Mouse (Mus musculus): ENCODE measurements at regions not wholly inside any gene's neighbourhood (a gene's known extent, or its start where the extent isn't known, plus 50 kb on each side); places are given as distances from the start of the nearest gene placed in this dataset.

DNA sequence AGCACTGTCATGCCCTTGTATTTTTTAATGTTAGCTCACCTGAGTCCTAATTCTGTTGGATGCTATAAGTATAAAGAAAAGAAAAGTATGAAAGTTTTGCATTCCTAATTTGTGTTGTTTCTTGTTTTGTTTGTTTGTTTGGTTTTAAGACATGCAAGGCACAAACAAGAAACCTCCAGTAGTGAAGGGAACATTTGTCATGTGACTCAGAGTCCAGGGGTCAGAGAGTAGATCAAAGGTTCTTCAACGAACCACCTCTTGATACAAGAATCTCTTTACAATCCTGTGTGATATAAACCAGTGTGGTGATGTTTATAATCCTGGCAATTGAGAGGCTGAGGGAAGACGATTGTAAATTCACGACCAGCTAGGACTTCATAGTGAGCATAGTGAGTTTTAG lies 300.5 kb downstream of the Zfp619 start:
- ChIA-PET POLR2A (no interaction called here), CTCF (interaction anchor here (1.1 to 1.8 kb wide), 2 partner anchors 11 to 58 kb away, joined by 3 to 5 read pairs; no protein-coding TSS in a partner anchor)
- in situ Hi-C loops (cut with MboI; ENCODE audit: low pct_unique_long_range_greater_than_20kb), result no loop called here
- DNase-seq (ENCODE audit: low read depth, low spot score) (no peak), ATAC-seq (no peak)
- peaks cover 10% of the 10 kb centered on the region for H3K27me3 ChIP-seq
- TF ChIP-seq CTCF (IDR thresholded peaks at IDR 0.05), result no peak

DNA sequence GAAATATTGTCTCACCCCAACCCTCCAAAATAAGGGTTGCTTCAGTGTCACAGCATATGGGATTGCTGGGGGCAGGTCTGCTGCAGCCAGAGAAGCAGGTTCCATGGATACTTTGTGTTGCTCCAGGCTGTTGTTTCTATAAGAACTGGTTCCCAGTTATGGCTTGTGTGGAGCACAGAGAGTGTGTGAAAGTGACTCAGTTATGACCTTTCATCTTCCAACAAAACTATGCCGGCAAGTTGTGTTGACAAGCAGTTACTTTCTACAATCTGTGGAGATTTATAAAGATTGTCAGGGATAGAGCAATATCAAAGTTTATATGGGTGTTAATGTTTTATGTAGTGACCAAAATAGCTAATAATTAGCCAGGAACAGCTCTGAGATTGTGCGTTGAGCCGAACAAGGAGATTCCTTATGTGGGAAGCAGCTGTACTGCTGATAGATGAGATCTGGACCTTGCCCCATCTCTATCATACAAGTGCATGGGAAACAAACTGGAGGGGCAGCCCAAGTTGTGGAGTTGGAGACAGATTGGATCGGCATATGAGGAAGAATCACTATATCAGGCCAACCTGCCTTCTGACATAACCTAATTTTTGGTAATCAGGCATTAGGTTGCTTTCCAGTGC lies 305.1 kb downstream of the Zfp619 start:
- ChIA-PET POLR2A (no interaction called here), CTCF (no interaction called here)
- peaks cover 11% of the 10 kb centered on the region for H3K27me3 ChIP-seq
- ATAC-seq (no peak), DNase-seq (ENCODE audit: low read depth, low spot score) (no peak)
- in situ Hi-C loops (cut with MboI; ENCODE audit: low pct_unique_long_range_greater_than_20kb), result no loop called here
- no peak for TF ChIP-seq CTCF (IDR thresholded peaks at IDR 0.05)

DNA sequence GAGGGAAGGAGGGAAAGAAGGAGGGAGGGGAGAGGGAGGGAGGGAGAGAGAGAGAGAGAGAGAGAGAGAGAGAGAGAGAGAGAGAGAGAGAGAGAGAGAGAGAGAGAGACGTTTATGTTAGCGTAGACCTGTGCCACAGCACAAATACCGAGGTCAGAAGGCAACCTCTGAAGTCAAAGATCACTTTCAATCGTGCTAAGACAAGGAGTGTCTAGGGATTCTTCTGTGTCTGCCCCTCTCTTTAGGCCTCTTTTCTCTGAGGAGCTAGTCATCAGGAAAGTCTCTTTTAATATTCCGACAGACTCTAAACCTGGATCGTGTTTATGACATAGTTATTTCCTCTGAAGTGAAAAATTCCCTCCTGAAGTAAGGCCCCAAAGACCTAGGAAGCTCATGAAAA lies 310.8 kb downstream of the Zfp619 start:
- POLR2A ChIA-PET, result no interaction called here
- CTCF ChIA-PET, result interaction anchor here (1.0 to 1.2 kb wide), 2 partner anchors 10 to 1116 kb away, joined by 3 to 5 read pairs; no protein-coding TSS in a partner anchor
- TF ChIP-seq CTCF (IDR thresholded peaks at IDR 0.05), result no peak
- DNase-seq (ENCODE audit: low read depth, low spot score), result no peak
- H3K27me3 ChIP-seq, result peaks cover 6% of the 10 kb centered on the region
- in situ Hi-C loops (cut with MboI; ENCODE audit: low pct_unique_long_range_greater_than_20kb), result loop anchor here (25.0 kb wide), 2 partner anchors 959 to 1084 kb away; no protein-coding TSS in a partner anchor
- no peak for ATAC-seq

DNA sequence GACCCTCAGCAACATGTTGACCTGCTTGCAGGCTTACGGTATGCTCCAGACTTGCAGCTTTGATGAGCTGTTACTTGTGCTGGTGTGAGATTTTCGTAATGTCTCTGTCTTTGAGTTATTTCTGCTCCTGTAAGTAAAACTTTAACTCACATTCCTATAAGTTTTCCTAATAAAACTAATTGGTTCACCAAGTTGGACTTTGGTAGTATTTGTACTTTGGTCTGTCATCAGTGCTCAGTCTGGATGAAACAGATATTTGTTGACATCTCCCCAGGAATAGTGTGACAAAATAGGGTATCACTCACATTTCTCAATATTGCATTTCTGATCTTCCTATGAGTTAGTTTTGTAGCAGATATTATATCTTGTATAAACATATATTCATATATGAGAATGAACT lies 313.3 kb downstream of the Zfp619 start:
- ATAC-seq (no peak), DNase-seq (ENCODE audit: low read depth, low spot score) (no peak)
- ChIA-PET POLR2A (no interaction called here), CTCF (no interaction called here)
- H3K27me3 ChIP-seq, result peaks cover 3% of the 10 kb centered on the region
- TF ChIP-seq CTCF (IDR thresholded peaks at IDR 0.05), result no peak
- in situ Hi-C loops (cut with MboI; ENCODE audit: low pct_unique_long_range_greater_than_20kb), result loop anchor here (25.0 kb wide), 2 partner anchors 956 to 1081 kb away; no protein-coding TSS in a partner anchor

DNA sequence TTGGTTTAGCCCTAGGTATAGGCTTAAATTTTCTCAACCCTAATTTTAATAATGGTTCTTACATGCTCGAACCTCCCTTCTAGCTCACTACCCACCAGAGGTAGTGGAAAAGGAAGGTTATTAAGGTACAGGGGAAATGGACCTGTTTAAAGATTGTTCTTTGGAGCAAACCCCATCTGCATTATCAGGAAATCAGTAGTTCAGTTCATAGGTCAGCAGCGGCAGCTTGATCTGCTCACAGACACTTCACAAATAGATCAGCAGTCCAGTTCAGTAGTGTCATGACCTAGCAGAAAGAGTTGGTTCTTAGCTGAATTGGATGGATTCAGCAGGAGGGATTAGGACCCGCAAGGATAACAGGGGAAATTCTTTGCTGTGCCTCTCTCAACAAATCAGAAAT lies 324.4 kb downstream of the Zfp619 start:
- in situ Hi-C loops (cut with MboI; ENCODE audit: low pct_unique_long_range_greater_than_20kb), result loop anchor here (5.0 to 25.0 kb wide), 3 partner anchors 435 to 1070 kb away; no protein-coding TSS in a partner anchor
- ATAC-seq (no peak), DNase-seq (ENCODE audit: low read depth, low spot score) (no peak)
- ChIA-PET CTCF (no interaction called here), POLR2A (no interaction called here)
- no peaks in the 10 kb centered on the region for H3K27me3 ChIP-seq
- TF ChIP-seq CTCF (IDR thresholded peaks at IDR 0.05), result no peak

DNA sequence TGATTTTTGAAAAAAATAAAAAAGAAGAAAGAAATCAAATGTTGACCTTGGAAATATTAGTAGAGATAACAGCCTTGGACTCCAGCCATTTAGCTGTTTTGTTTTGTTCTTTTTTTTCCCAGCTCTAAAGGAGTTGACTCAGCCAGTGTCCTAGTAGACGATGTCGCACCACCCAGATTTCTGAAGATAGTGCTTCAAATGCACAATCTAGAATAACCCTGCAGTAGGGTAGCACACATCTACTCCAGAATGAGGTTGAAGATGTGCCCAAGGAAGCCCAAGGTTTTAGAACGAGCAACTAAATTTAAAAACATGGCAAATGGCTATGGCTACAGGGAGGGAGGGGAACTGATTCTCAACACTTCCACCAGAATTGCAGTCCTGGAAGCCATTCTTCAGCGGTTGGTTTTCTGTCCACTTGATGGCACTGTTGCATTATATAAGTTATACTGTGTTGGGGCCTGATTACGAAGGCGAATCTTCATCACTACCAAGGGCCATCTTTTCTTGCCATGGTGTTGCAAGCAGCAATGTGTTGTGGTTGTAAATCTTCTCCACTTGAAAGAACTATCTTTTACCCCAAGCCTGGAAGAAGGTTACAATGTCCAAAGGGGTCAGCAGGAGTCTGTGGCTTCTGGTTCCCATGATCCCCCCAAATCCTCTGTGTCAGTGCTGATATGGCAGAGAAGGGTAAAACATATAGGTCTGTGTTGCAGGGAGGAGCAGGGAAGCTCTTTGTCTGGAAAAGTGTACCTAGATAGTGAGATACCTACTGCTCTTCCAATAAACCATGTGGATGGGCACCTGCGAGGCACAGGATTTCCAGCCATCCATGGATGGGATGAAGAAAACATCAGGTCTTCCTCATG lies 330.6 kb downstream of the Zfp619 start:
- TF ChIP-seq CTCF (IDR thresholded peaks at IDR 0.05), result peak; percentile 77
- no peak for DNase-seq (ENCODE audit: low read depth, low spot score)
- POLR2A ChIA-PET, result no interaction called here
- in situ Hi-C loops (cut with MboI; ENCODE audit: low pct_unique_long_range_greater_than_20kb), result loop anchor here (25.0 kb wide), 2 partner anchors 939 to 1064 kb away; no protein-coding TSS in a partner anchor
- CTCF ChIA-PET, result interaction anchor here (0.9 to 1.6 kb wide), 7 partner anchors 10 to 434 kb away, joined by 3 to 6 read pairs (median 3); no protein-coding TSS in a partner anchor
- H3K27me3 ChIP-seq, result no peaks in the 10 kb centered on the region
- peak; percentile 89 for ATAC-seq

DNA sequence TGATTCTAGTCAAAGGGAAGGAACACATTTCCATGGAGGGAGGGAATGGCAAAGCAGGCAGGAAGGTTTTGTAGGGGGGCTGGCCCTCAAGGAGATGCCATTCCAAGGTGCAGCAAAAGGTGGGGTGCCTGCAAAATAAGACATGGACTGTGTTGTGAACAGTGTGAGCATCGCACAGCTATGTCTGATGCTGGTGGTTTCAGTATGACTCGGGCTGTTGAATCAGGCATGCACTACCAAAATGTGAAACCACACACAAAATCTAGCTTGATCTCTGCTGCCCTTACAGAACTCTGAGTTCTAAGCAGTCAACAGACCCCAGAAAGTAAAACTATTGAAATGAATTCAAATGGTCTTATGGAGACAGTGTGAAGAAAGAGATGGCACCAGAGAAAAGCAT lies 339.7 kb downstream of the Zfp619 start:
- DNase-seq (ENCODE audit: low read depth, low spot score) (no peak), ATAC-seq (no peak)
- no peak for TF ChIP-seq CTCF (IDR thresholded peaks at IDR 0.05)
- ChIA-PET POLR2A (no interaction called here), CTCF (interaction anchor here (1.2 kb wide), 1 partner anchor 9 kb away, joined by 5 read pairs; no protein-coding TSS in a partner anchor)
- no peaks in the 10 kb centered on the region for H3K27me3 ChIP-seq
- in situ Hi-C loops (cut with MboI; ENCODE audit: low pct_unique_long_range_greater_than_20kb), result no loop called here

DNA sequence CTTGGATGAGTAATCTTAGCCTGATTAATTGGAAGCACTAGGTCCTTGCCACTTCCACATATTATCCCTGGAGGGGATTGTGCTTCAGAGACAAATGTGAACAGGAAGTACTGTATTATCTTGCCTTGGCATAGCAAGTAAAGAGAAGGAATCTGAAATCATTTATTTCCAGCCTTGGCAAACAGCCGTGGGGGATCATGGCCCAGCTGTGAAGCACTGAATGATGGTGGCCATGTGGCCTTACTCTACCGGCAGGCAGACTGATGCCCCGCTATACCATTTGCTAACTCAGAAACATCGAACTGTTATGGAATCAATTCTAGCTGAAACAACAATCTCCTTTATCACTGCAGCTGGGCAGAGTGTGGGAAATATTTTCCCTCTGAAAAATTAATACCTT lies 345.3 kb downstream of the Zfp619 start:
- TF ChIP-seq CTCF (IDR thresholded peaks at IDR 0.05), result no peak
- in situ Hi-C loops (cut with MboI; ENCODE audit: low pct_unique_long_range_greater_than_20kb), result loop anchor here (10.0 kb wide), 1 partner anchor 202 kb away; no protein-coding TSS in a partner anchor
- no peaks in the 10 kb centered on the region for H3K27me3 ChIP-seq
- POLR2A ChIA-PET, result no interaction called here
- ATAC-seq (no peak), DNase-seq (ENCODE audit: low read depth, low spot score) (no peak)
- CTCF ChIA-PET, result interaction anchor here (1.7 kb wide), 1 partner anchor 12 kb away, joined by 4 read pairs; no protein-coding TSS in a partner anchor

DNA sequence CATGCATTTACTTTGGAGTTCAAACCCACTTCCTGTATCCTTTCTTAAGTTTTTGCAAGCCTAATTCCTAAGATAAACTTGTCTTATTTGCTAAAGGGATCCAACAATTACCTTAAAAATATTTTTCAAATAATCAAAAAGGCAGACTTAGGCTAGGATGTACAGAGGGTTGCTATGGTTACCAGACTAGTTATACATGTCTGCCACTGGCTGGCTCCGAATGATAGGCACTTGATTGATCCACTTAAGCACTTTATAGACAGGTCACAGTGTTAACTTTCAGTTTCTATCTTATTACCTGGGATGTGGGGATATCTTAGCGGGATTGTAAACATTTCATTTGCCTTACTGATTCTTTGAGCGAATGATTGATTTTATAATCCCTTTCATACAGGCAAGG lies 346.6 kb downstream of the Zfp619 start:
- no peaks in the 10 kb centered on the region for H3K27me3 ChIP-seq
- in situ Hi-C loops (cut with MboI; ENCODE audit: low pct_unique_long_range_greater_than_20kb), result loop anchor here (10.0 kb wide), 1 partner anchor 201 kb away; no protein-coding TSS in a partner anchor
- TF ChIP-seq CTCF (IDR thresholded peaks at IDR 0.05), result no peak
- ATAC-seq, result no peak
- CTCF ChIA-PET, result interaction anchor here (1.2 kb wide), 1 partner anchor 323 kb away, joined by 3 read pairs; no protein-coding TSS in a partner anchor
- POLR2A ChIA-PET, result no interaction called here
- DNase-seq (ENCODE audit: low read depth, low spot score), result no peak

DNA sequence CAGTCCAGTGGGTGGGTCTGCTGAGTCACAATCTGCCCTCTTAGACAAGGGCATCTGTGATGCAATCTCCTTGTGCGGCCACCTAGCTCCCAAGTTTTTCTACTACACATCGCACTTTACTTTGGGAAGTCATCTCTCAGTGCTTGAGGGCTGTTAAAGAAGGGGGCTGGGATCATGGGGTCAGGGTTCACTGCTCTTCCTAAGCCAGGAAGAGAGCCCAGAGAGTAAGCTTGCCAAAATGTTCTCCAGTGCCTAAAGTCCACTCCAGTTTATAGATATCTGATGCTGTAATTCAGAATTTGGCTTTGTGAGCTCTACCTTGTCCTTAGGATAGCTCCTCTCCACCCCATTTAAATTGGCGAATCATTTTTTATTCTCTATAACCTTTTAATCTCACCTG lies 347.2 kb downstream of the Zfp619 start:
- TF ChIP-seq CTCF (IDR thresholded peaks at IDR 0.05), result no peak
- in situ Hi-C loops (cut with MboI; ENCODE audit: low pct_unique_long_range_greater_than_20kb), result loop anchor here (10.0 kb wide), 1 partner anchor 200 kb away; no protein-coding TSS in a partner anchor
- ChIA-PET CTCF (no interaction called here), POLR2A (no interaction called here)
- DNase-seq (ENCODE audit: low read depth, low spot score) (no peak), ATAC-seq (no peak)
- no peaks in the 10 kb centered on the region for H3K27me3 ChIP-seq
